Mouse (Mus musculus) lung, postnatal 4 days (tissue): ENCODE measurements around the gene Emc10.

Experiments
- DNase-seq, 2 experiments: peaks; one replicate each; pipeline ENCODE4 v3.0.0; 2021

The Emc10 gene

DNA sequence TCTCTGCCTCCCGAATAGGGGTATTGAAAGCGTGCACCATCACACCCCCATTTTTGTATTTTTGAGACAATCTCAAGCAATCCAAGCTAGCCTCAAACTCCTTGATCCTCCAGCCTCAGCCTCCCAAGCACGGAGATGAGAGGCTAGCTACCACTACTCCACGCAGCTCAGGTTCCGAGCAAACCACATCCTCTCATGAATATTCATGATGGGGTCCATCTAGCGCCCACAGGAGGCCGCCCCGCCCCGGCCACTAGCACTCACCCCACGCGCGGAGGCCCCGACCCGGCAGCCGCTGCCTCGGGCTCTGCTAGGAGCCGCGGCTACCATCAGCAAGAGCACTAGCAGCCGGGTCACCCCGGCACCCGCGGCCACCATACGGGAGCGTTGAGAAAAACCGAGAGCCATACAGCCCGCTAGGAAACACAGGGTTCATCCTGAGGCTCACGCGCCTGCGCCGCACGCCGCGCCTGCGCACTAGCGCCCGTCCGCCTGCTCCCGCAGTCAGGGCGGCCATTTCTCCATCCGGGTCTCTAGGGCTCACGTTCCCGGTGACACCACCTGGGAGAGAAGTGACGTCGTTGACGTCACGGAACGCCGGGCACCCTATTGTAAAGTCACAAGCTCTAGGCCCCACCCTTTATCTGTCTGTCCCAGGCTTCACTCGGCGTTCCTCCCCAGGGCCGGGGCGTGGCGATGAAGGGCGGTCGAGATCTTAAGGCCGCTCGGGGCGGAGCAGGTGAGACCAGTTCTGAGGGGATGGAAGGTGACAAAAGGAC lies at the start of gene Emc10, which contains the start of gene Fam71e1:
Gene Emc10 (minus strand): TSS at position 538 of the 779 bp plus-strand sequence.
Gene Fam71e1 (plus strand): TSS at position 590 of the 779 bp plus-strand sequence.
- DNase-seq, result peak; percentile 98

DNA sequence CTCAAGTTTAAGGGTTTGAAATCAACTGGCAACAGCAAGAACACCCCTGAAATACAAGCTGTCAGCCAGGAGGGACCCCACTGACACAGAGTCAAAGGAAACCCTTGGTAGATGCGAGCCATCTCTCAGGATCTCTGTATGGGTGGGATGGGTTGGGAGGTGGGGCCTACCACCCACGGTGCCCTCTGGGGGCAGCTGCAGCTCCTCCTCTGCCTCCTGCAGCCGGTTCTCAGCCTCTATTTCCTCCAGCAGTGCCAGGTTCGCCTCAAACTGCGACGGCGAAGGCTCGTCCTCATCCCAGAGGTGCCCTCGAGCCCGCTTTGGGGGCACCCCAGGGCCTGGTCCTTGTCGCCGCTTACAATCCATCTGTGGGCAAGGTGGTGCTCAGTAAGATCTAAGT lies 46.7 kb upstream of the Emc10 start:
- no peak for DNase-seq

GRCm38 (mm10) chr7:44542555-44542954 lies 46.2 kb upstream of the Emc10 start:
- DNase-seq, result peak in 1 of 2 experiments; percentile 17

- DNase-seq, result peak in 1 of 2 experiments; percentile 20
Measured at GRCm38 (mm10) chr7:44538756-44539624, 42.7 kb upstream of the Emc10 start.

- no peak for DNase-seq
Measured at GRCm38 (mm10) chr7:44537496-44537895, 41.2 kb upstream of the Emc10 start.

DNA sequence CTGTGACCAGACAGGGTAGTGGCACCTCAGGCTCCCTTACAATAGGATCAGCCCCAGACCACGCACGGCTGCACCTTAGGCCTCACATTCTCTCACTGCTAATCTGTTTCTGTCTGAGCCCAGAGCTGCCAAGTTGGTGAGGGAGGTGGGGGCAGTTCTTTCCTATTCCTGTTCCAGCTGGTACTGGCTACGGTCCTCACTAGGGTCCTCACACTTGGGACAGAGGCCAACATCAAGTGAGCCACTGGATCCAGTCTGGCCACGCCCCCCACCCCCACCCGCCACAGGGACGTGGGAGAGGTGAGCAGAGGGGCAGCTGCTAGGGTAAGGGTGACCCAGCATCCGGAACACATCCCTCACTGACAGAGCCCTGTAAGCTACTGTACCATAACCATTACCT lies 40.7 kb upstream of the Emc10 start:
- no peak for DNase-seq

DNA sequence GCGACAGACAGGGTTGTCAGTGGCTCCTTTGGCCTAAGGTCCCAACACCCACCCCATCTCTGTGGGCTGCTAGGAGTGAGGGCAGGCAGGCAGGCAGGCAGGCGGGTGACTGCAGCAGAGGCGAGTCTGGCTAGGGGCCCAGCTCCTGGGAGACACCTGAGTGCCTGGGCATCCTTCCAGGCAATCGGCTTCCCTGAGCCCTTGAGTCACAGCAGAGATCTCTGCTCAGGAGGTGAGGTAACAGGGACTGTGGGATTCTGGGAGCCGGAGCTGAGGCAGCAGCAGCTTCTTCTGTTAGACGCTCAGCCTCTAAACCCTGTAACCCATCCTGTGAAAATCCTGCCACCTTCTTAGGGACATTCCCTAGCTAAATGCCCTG lies 40.2 kb upstream of the Emc10 start:
- peak; percentile 69 to 84 for DNase-seq

- no peak for DNase-seq
Measured at GRCm38 (mm10) chr7:44535657-44536589, 39.6 kb upstream of the Emc10 start.

- DNase-seq, result no peak
Measured at GRCm38 (mm10) chr7:44534656-44535441, 38.5 kb upstream of the Emc10 start.

GRCm38 (mm10) chr7:44534242-44534641 lies 37.9 kb upstream of the Emc10 start:
- peak in 1 of 2 experiments; percentile 63 for DNase-seq

DNA sequence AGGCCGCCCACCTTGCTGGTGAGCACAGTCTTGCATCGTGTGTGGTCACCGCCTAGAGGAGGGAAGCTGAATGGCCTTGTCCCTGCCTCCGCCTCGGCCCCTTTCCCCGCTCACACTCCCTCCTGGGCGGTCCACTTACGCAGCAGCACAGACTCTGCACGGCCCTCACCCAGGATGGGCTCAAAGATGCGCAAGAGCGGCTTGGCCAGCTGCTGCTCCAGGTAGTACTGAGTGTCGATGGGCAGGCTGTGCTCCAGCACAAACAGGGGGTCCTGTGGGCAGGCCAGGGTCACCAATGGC lies 37.4 kb upstream of the Emc10 start:
- no peak for DNase-seq

GRCm38 (mm10) chr7:44532918-44533745 lies 36.8 kb upstream of the Emc10 start:
- no peak for DNase-seq

GRCm38 (mm10) chr7:44531946-44532732 lies 35.8 kb upstream of the Emc10 start, which contains the start of gene Spib:
TSS of gene Spib (minus strand) at chr7:44532071.
- no peak for DNase-seq

DNA sequence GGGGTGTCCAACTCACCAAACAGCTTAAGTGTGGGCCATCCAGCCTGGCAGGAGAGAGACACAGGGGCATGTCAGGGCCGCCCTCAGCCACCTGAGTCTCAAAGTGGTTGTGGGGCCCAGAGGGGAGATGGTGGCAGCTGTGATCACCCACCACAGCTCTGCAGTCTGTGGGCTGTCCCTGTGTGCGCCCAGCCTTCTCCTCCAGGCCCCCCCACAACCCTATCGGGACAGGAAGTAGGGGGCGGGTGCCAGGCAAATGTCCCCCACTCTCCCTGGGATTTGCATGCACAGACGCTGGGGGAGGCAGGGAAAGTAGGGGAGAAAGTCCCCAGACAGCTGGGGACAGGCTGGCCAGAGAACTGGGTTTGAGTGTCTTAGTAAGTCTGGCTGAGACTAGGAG lies 34.9 kb upstream of the Emc10 start:
- DNase-seq, result no peak

DNA sequence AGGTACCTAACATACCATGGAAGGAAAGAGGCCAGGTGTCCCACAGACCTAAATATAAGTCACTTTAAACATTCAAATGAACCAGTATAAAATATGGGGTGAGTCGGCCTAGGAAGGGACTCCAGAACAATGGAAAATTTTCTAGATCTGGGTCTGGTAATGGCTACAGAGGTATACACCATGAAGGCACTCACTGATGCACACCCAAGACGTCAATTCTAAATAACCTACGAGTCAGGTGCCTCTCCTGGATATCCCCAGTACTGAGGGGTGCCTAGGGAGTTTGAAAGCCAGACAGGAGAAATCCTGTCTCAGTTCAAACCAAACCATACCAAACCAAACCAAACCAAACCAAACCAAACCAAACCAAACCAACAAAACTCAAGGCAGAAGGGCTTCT lies 34.2 kb upstream of the Emc10 start:
- DNase-seq, result no peak

- DNase-seq, result no peak
Measured at GRCm38 (mm10) chr7:44529518-44529917, 33.2 kb upstream of the Emc10 start.

GRCm38 (mm10) chr7:44527483-44528398 lies 31.4 kb upstream of the Emc10 start:
- peak; percentile 82 to 88 for DNase-seq

DNA sequence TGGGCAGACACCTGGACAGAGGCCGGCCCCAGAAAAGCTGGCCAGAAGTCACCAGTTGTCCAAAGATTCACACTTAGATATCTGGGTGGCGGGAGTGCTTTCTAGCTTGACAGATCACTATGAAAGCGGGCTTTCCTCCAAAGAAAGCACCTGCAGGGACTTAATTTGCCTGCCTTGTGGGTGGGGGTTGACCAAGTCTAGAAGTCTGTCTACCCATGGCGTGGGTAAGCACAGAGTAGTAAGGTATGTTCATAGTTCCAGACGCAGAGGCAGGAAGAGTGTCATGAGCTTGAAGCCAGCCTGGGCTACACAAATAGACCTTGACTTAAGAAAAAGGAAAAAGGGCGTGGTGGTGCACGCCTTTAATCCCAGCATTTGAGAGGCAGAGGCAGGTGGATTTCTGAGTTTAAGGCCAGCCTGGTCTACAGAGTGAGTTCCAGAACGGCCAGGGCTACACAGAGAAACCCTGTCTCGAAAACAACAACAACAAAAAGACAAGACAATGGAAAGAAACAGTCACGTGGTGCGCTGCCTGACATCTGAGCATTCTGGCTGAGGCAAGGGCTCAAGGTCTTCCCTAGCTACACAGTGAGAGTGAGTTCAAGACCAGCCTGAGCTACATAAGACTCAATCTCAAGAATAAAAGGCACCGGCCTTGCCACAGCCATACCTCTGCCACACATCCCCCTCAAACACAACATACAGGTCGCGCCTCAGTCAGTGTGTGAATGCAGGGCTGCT lies 30.3 kb upstream of the Emc10 start:
- DNase-seq, result no peak
